Mouse (Mus musculus) brain, adult 10 weeks (tissue): ENCODE results near the gene Ifna2. TPM values are rescaled to one million over a fixed set of nuclear protein-coding genes. Genes with fewer than 3 reads are reported as not detected.

ENCODE experiments used
- polyA plus RNA-seq: library from polyadenylated mRNA; stranded (reverse); fragments of 350-450 nt; fragmentation: Illumina TruSeq; extraction: RNeasy Lipid Tissue Mini Kit (QIAGEN cat#74804); gene quantifications from one replicate; pipeline ENCODE4 v1.2.3, GENCODE M21; 2015; ENCODE audit warnings: low read depth, low replicate concordance

Ifna2 gene
- polyA plus RNA-seq: not detected

GRCm38 (mm10) chr4:88683812-88684211 lies at the start of gene Ifna2:
Gene Ifna2 (minus strand): TSS chr4:88683912.

GRCm38 (mm10) chr4:88721791-88722721 lies 38.3 kb upstream of the Ifna2 start, which contains the start of the genes Gm26566 and Klhl9:
Gene Gm26566 (plus strand): TSS chr4:88721805.
Gene Klhl9 (minus strand): TSS chr4:88722465.

GRCm38 (mm10) chr4:88691259-88691658 lies 7.5 kb upstream of the Ifna2 start, which contains the start of gene Ifnab:
Gene Ifnab (minus strand): TSS chr4:88691359.

GRCm38 (mm10) chr4:88676824-88677223 lies 6.9 kb downstream of the Ifna2 start, which contains the start of gene Ifna16:
Gene Ifna16 (minus strand): TSS chr4:88676924.

GRCm38 (mm10) chr4:88644359-88644758 lies 39.4 kb downstream of the Ifna2 start, which contains the start of gene Ifna13:
Gene Ifna13 (minus strand): TSS chr4:88644459.

GRCm38 (mm10) chr4:88634311-88634710 lies 49.4 kb downstream of the Ifna2 start, which contains the start of gene C87499:
Gene C87499 (minus strand): TSS chr4:88634411.

Other genes starting within 250 kb of the Ifna2 start
- 1.7 TPM for gene Hacd4, start 245.0 kb downstream of the Ifna2 start, polyA plus RNA-seq
- not detected for gene Ifnb1, start 161.1 kb downstream of the Ifna2 start, polyA plus RNA-seq
- gene Ifna15, start 125.7 kb downstream of the Ifna2 start, polyA plus RNA-seq: not detected
- not detected for gene Ifna14, start 112.1 kb downstream of the Ifna2 start, polyA plus RNA-seq
- gene Ifna9, start 91.5 kb downstream of the Ifna2 start, polyA plus RNA-seq: not detected
- not detected for gene Ifna12, start 80.5 kb downstream of the Ifna2 start, polyA plus RNA-seq
- gene C87499, start 49.5 kb downstream of the Ifna2 start, polyA plus RNA-seq: not detected
- not detected for gene Ifna13, start 39.5 kb downstream of the Ifna2 start, polyA plus RNA-seq
- not detected for gene Ifna16, start 7.0 kb downstream of the Ifna2 start, polyA plus RNA-seq
- not detected for gene Ifnab, start 7.4 kb upstream of the Ifna2 start, polyA plus RNA-seq
- not detected for gene Gm26566, start 37.9 kb upstream of the Ifna2 start, polyA plus RNA-seq
- gene Klhl9, start 38.6 kb upstream of the Ifna2 start, polyA plus RNA-seq: 77.2 TPM
- gene Gm13271, start 71.0 kb upstream of the Ifna2 start, polyA plus RNA-seq: not detected
- not detected for gene Gm13283, start 76.2 kb upstream of the Ifna2 start, polyA plus RNA-seq
- not detected for gene Gm13290, start 89.9 kb upstream of the Ifna2 start, polyA plus RNA-seq
- not detected for gene Gm13289, start 93.0 kb upstream of the Ifna2 start, polyA plus RNA-seq
- gene Gm13272, start 95.9 kb upstream of the Ifna2 start, polyA plus RNA-seq: not detected
- gene Ifnz, start 98.2 kb upstream of the Ifna2 start, polyA plus RNA-seq: not detected
- not detected for gene Gm13276, start 101.8 kb upstream of the Ifna2 start, polyA plus RNA-seq
- not detected for gene Gm13277, start 104.7 kb upstream of the Ifna2 start, polyA plus RNA-seq
- gene Gm13278, start 107.6 kb upstream of the Ifna2 start, polyA plus RNA-seq: not detected
- gene Gm13275, start 110.6 kb upstream of the Ifna2 start, polyA plus RNA-seq: not detected
- not detected for gene Gm13279, start 113.5 kb upstream of the Ifna2 start, polyA plus RNA-seq
- gene Gm13285, start 115.8 kb upstream of the Ifna2 start, polyA plus RNA-seq: not detected
- gene Gm13287, start 119.3 kb upstream of the Ifna2 start, polyA plus RNA-seq: not detected
- not detected for gene Gm13288, start 121.6 kb upstream of the Ifna2 start, polyA plus RNA-seq
- gene Ifna7, start 132.3 kb upstream of the Ifna2 start, polyA plus RNA-seq: not detected
- not detected for gene Ifna11, start 136.0 kb upstream of the Ifna2 start, polyA plus RNA-seq
- not detected for gene Ifna6, start 143.5 kb upstream of the Ifna2 start, polyA plus RNA-seq
- not detected for gene Ifna5, start 151.6 kb upstream of the Ifna2 start, polyA plus RNA-seq
- not detected for gene Ifna4, start 157.9 kb upstream of the Ifna2 start, polyA plus RNA-seq
- gene Ifna1, start 166.2 kb upstream of the Ifna2 start, polyA plus RNA-seq: not detected
- not detected for gene Ifne, start 196.3 kb upstream of the Ifna2 start, polyA plus RNA-seq